Mouse (Mus musculus) right cerebral cortex, postnatal 25 days (tissue): ENCODE measurements around the gene Gm10135.
"Not testable (repeated sequence)": the region's sequence is repeated elsewhere in the genome, so short reads cannot be mapped to it uniquely, and the experiment has no call there.

ENCODE experiments used
- DNase-seq: peaks from one replicate; pipeline ENCODE4 v3.0.0; 2022

Gm10135 gene

GRCm38 (mm10) chr5:72957281-72957680, 17.2 kb downstream of the Gm10135 start:
- no peak for DNase-seq

- no peak for DNase-seq
These were observed 20.4 kb downstream of the Gm10135 start for GRCm38 (mm10) chr5:72953996-72954604.

DNA sequence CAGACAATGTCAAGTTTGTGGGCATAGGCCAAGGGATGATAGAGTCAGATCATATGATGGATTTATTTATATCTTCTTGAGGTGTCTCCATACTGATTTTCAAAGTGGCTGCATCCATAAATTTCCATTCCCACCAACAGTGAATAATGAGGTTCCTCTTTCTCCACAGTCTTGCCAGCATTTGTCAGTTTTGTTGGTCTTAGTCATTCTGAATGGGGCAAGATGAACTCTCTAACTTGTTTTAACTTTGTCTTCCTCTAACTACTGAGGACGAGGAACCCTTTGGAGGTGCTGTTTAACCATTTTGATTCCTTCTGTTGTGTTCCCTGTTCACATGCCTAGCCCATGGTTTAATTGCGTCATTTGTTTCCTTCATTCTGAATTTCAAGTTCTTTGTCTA, 24.2 kb downstream of the Gm10135 start:
- no peak for DNase-seq

- no peak for DNase-seq
These were observed 26.4 kb downstream of the Gm10135 start for GRCm38 (mm10) chr5:72948136-72948535.

GRCm38 (mm10) chr5:72940906-72941432, 33.5 kb downstream of the Gm10135 start:
- no peak for DNase-seq

DNA sequence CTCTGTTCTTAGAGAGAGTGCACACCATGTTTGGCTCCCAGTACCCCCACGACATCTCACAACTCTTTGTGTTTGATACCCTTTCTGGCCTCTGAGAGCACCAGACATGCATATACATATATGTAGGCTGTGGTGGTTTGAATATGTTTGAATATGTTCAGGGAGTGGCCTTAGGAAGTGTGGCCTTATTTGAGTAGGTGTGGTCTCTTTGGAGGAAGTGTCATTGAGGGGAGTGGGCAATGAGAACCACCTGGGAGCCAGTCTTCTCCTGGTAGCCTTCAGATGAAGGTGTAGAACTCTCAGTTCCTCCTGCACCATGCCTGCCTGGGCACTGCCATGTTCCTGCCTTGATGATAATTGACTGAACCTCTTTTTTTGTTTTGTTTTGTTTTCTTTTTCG, 35.2 kb downstream of the Gm10135 start:
- no peak for DNase-seq

- DNase-seq, result not testable (repeated sequence)
These were observed 36.1 kb downstream of the Gm10135 start for GRCm38 (mm10) chr5:72938421-72938820.

DNA sequence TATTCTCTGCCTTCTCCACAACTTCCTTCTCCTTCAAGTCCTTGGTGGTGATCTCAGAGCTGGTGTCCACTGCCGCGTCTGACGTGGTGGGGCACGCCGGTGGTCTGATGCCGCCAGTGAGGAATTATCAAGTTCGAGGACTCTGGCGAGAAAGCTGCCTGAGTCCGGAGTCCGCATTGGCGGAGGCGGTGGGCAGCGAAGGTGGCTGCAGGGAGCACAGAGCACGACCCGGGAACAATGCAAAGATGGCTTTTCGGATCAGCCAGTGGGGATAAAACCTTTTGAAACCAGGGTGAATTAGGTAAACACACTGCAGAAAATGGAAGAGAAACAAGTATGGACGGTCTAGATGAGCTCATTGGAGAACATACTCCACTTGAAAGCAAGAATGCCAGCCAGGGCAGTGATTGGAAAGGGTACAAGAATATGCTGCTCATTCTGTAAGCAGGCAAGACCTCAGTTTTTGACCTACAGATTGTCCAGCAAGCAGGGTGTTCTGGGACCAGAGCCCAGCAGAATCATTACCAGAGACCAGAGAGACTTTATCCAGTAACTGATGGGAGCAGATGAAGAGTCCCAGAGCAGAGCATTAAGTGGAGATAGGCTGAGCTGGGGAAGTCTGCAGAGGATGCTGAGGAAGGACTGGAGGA, 41.4 kb downstream of the Gm10135 start:
- DNase-seq, result no peak

- no peak for DNase-seq
These were observed 47.4 kb downstream of the Gm10135 start for GRCm38 (mm10) chr5:72927074-72927473.

DNA sequence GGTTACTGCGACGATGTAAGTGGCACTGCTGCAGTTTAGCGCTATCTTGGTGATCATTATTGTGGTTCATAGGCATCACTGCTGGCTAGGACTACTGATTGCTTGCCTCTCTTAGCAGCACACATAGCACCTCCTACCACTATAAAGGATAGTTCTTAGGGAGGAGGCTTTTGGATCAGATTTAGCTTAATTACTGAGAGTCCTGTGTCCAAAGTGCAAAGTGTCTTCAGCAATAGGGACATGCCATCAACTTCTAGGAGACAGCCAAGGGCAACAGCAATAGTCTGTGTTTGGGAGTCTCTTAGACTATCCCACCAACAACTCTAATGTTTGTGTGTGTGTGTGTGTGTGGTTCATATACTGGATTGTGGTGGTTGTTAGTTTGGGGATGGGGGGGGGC, 51.7 kb downstream of the Gm10135 start:
- no peak for DNase-seq

DNA sequence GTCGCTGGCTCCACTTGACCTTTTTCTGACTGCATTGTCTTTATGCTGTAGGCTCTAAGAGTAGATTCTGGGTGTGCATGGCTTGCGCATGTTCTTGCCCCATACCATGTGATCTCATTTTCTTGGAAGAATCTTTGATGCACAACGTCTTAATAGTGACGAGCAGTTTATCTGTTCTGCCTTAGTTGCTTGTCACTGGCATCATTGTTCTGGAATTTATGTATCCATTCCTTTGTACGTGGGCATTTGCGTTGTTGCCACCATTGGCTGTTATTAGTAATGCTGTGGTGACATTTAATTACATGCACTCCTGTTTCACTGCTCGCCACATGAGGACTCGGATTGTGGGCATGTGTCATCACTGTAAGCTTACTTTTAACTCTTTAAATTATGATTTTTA, 53.3 kb downstream of the Gm10135 start:
- DNase-seq, result no peak

GRCm38 (mm10) chr5:72920416-72920815, 54.1 kb downstream of the Gm10135 start:
- DNase-seq, result no peak

- DNase-seq, result no peak
These were observed 57.7 kb downstream of the Gm10135 start for GRCm38 (mm10) chr5:72916851-72917250.

DNA sequence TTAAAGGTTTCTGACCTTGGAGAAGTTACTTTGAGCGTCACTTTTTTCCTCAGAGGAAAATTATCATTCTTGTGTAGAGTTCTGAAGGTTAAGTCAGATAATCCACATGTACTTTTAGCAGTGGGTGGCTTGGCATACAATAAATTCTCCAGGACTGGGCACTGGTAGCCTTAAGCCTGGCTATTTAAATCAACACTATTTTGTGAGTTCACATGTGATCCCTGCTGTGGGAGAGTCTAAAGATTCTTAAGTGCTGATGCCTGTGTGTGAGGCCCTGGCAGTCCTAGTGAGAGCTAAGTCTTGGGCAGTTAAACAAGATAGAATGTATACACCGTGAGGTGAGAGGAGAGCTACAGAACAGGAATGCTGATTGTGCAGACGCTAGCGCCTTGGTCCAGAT, 58.5 kb downstream of the Gm10135 start:
- DNase-seq, result no peak
